Mouse (Mus musculus) kidney, adult 8-10 months (tissue): ENCODE results near the gene Brd4.

Source experiments
- DNase-seq, 2 experiments: peaks; one replicate each; pipeline ENCODE4 v3.0.0; 2022

Brd4 gene

DNA sequence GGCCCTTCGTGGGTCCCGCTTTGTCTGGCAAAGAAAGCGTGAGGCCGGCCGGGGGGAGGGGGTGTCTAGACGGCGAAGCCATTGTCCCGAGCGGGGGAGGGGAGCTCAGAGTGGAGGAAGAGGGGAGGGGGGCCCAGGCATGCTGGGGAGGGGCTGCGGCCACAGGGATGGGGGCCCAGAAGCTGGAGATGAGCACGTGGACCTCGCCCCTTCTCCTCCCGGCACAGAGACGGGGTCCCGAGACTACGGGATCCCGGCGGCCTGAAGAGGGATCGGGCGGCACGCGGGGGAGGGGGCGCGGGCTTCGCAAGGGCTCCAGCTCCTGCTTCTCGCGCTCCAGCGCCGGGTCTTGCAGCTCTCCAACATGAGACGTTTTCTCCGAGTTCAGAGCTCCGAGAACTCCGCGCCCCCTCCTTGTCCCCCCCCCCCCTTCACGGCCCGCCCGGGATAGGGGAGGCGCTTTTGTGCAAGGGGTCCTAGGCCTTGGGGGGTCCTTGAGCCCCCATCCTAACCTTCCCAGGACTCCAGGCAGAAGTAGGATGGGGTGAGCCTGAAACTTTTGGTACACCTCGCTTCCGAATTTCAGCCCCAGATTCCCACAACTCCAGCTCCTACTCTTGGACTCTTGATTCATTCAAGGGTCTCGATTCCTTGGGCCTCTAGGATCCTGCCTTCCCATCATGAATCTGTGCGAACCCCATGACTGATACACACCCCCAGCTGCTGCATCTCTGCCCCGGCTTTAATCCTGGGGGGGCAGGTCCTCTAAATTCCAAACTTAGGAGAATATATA, 118.5 kb downstream of the Brd4 start:
- peak in 1 of 2 experiments; percentile 31 for DNase-seq

DNA sequence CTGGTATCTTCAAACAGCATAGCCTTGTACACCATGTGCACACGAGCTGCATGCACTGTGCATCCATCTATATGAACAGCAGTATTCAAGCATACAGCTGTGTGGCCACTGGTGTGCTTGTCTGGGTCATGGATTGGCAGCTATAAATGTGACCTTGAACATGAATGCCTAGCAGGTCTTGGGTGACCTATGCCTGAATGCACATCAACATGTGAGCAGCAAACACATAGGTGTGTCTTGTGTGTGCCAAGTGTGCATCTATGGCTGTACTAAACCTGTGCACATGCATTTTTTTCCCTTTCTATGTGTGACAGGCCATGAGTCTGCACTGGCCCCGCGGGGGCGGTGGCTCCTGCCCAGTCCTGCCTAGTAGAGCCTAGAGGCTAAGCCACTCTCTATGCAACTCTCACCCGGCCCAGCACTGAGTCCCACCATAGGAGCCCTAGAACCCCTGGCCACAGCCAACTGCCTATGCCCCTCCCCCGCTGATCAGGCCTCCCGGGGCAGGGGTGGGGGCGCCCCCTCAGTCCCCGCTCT, 119.2 kb downstream of the Brd4 start:
- no peak for DNase-seq

DNA sequence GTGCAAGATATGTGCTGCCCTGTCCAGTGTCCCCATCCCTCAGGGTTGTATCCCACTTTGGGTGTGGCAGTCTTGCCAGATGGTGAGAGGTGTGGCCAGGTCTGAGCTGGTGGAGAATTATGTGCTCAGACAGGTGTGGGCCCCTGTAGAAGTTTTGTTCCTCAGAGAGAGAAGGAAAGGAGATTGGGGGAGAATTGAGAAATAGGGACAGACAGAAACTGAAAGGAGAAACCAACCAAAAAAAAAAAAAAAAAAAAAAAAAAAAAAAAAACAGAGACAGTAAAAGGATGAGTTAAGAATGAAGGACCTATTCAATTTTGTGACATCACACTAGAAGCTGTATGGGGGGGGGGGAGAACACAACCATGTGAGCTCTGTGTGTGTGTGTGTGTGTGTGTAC, 119.7 kb downstream of the Brd4 start:
- DNase-seq = no peak

DNA sequence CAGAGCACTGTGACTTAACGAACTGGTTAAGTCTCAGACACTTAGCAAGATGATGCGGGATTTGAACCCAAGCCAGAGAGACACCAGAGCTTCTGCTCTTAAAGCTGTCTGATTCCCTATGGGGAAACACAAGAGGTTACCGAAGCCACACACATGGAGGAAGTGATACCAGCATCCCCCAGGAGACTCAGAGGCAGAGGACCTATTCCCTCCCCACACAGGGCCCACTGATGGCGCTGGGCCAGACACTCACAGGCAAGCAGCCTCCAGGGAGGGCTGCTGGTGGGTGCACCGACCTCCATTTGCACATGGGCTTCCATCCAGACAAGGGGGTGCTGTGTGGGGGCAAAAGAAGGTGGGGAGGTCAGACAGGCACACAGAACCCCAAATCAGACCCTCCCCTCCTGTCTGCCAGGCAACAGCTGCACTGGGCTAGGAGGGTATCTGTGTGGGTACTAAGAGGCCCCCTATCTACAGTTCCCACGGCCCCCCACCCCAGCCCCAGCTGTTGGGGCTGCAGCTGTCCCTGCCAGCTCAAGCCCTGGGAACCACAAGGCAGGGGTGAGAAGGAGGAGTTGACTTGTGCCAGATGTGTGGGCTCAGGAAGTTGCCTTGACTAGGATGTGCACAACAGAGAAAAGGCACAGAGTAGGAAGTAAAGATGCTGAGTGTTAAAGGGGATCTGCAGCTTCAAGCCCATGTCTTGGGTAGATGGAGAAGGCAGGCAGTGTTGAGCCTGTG, 120.4 kb downstream of the Brd4 start:
- no peak for DNase-seq

DNA sequence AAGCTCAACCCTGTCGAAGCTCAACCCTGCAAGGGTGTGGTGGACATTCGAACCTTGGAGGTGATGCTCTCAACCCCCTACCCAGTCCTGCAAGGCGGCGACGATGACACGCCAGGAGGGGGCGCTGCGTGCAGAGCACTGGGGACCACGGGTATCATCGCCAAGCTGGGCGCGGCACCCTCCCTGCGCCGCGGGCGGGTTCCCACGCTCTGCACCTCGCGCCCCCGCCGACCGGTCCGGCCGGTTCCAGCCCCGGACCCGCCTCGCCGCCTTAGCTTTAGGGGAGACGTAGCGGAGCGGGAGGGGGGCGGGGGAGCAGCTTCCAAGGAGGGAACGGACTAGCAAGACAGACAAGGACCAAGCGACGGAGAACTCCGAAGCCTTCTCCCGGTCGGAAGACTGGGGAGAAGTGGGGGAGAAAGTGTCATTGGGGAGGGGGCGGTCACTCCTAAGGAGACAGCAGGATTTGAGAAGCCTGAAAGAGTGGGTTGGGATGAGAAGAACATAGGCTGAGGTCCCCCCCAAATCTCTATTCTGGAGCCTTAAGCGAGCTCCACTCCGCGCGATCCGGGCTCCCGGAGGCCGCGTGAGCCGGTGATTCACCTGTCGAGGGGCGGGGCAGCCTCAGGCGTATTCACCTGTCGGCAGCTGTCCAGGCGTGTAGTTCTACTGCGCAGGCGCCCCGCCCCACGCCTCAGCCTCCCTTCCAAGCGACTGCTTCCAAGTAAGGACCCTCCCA, 122.2 kb downstream of the Brd4 start:
- DNase-seq = peak; percentile 47 to 55

DNA sequence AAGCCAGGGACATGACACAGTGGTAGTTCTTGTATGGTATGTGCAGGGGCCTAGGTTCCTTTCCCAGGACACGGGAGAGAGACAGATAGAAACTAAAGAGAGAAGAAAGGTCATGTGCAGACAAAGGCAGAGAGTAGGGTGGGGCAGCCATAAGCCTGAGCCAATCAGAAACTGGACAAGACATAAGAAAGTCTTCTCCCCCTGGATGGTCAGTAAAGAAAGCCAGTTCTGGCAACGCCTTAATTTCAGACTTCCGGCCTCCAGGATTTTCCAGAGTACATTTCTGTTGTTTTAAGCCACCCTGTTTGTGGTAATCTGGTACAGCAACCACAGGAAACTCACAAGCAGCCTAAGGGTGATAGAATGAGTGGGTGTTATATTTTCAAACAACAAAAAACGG, 123.6 kb downstream of the Brd4 start:
- no peak for DNase-seq

DNA sequence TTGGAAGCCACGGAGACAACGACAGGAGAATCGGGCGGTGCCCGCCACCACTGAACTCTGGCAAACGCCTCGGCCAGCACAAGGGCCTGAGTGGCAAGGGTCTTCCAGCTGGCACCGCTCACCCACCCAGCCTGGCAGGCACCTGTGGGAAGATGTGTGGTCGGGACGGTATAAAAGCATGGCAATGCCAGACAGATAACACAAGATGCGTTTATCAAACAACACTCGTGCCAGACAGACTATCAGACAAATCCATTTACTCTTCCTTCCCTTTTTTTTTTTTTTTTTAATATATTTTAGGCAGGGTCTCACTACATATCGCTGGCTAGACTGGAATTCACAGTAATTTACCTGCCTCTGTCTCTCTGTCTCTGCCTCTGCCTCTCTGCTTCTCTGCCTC, 125.7 kb downstream of the Brd4 start:
- DNase-seq = no peak

DNA sequence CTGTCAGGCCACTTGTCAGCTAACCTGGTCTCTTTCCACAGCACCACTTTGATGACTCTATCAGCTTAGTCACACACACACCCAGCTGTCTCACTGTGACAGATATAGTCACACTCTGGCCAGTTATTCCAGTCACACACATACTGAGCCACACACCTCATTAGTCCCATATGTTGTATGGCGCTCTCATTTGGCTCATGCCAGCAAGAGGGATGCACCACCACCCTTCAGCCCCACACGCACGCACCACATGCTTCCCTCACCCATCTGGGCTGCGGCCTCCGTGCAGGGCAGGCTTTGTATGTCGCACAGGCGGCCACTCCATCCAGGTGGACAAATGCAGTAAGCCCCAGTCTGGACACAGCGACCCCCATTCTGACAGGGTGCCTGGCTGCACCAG, 137.8 kb downstream of the Brd4 start:
- no peak for DNase-seq
